Mouse (Mus musculus) ovary, adult 2 months (tissue): ENCODE results near the gene Abhd13. TPM values are rescaled to one million over a fixed set of nuclear protein-coding genes. Genes with fewer than 3 reads are reported as not detected.

ENCODE experiments used
- polyA plus RNA-seq: library from polyadenylated mRNA; depleted of rRNA; stranded (reverse); fragments of >200 nt; gene quantifications from 2 replicates; pipeline ENCODE4 v1.2.3, GENCODE M21; 2012; rRNA removed

Abhd13 gene
- 4.1 and 4.3 TPM in 2 replicates for polyA plus RNA-seq

DNA sequence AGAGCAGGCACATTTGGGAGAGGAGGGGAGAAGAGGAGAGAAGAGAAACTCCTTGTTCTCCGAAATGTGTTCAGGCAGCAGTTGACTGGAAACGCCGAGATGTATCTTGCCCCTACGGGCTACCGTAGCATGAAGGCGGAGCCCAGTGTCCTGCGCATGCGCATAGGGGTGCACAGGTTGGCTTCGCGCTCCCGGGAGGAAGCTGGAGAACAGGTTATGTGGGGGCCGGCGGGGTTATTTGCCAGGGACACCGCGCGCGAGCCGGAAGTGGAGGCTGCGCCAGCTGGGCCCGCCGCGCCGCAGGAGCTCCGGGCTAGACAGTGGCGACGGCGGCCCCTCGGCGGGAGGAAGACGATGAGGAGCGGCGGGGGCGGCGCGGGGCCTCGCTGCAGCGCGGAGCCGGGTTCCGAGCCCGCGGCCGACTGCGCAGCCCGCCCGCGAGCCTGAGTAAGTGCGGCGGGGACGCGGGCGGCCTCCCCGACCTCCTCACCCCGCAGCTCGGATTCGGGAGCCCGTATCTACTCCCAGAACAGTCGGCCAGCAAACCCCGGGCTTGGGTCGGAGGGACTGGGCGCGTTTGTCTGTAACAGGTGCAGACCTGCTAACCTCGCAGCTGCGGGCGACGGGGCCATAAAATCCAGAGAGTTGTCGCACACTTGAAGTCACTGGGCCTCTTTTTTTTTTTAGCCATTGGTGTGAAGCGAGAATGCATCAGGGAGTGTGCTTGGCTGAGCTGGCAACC, at the start of gene Abhd13, which contains the start of gene Lig4:
TSS of gene Abhd13 (plus strand) at position 135 of the 742 bp plus-strand sequence.
TSS of gene Lig4 (minus strand) at position 114 of the 742 bp plus-strand sequence.

DNA sequence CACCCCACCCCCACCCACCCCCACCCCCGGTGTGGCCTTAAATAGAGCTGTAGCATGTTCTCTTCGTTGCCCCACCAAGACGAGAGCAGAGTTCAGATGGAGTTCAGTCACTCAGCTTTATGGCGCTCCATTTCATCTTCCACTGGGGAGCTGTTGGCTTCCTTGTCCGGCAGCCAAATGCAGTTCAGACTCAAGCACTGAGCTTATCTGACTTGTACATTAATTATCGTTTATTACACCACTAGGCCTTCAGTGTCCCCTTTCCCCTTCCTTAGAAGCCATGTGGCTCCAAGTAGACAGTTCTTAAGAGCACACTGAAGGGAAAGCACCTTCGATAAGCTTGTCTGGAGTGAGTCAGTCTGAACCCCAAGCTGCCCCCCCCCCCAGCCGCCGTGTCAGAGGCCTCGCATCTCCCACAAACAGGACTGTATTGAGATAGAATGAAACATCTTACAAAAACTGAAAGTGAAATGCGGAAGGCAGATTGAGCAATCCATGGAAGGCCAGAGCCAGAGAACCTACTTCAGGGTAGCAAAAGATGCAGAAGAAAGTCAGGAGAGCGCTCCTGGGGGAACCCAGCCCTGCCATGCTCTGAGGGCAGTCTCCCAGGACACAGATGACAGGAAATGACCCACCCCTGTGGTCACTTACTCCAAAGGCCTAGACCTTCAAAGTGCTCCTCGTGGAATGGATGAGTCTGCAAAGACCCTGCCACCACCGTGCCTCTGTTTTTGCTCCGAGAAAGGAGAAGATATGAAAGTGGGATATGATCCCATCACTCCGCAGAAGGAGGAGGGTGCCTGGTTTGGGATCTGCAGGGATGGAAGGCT, 28.9 kb downstream of the Abhd13 start, which contains the start of gene Tnfsf13b:
TSS of gene Tnfsf13b (plus strand) at position 312 of the 830 bp plus-strand sequence.

Other genes with a start within 250 kb of the Abhd13 start
- 0.43 and 0.51 TPM in 2 replicates for gene Fam155a, start 206.5 kb upstream of the Abhd13 start, polyA plus RNA-seq
- not detected in 2 replicates for gene Gm10217, start 113.5 kb upstream of the Abhd13 start, polyA plus RNA-seq
- gene Lig4, start within 50 bp of the Abhd13 start, polyA plus RNA-seq, result 1.6 and 1.9 TPM in 2 replicates
- gene Tnfsf13b, start 28.8 kb downstream of the Abhd13 start, polyA plus RNA-seq, result 3.3 and 4.9 TPM in 2 replicates
- 0.91 and 0.92 TPM in 2 replicates for gene Myo16, start 176.2 kb downstream of the Abhd13 start, polyA plus RNA-seq